Mouse (Mus musculus): ENCODE measurements around the gene Nin. TPM values are rescaled to one million over a fixed set of nuclear protein-coding genes. Genes with fewer than 3 reads are reported as not detected.

Nin gene
- polyA plus RNA-seq, 1 experiment from 2014 or later = 20.3 TPM

GRCm38 (mm10) chr12:70067849-70068248, 45.7 kb downstream of the Nin start:
- 62% methylated on average over 9 of the region's 9 CpGs for WGBS
- H3K36me3 ChIP-seq (ENCODE audit: control insufficient read depth, insufficient read depth, low read length) = no peaks in the 10 kb centered on the region
- no peaks in the 10 kb centered on the region for H3K27me3 ChIP-seq (ENCODE audit: control insufficient read depth, insufficient read depth, low read length)
- no peak overlapping the region for H3K9ac ChIP-seq (ENCODE audit: low read depth, low read length)
- H3K4me3 ChIP-seq (ENCODE audit: low read length) = no peak overlapping the region
- H3K27ac ChIP-seq (ENCODE audit: low read depth, low read length) = no peak overlapping the region
- peaks cover 10% of the 10 kb centered on the region for H3K4me1 ChIP-seq (ENCODE audit: control insufficient read depth, insufficient read depth, low read length)
- H3K4me2 ChIP-seq (replicated peaks; ENCODE audit: low read depth, low read length) = no peak overlapping the region
- ATAC-seq (ENCODE audit: low FRiP score, low TSS enrichment) = no peak
- H3K9me3 ChIP-seq (ENCODE audit: control insufficient read depth, low read length) = no peaks in the 10 kb centered on the region

DNA sequence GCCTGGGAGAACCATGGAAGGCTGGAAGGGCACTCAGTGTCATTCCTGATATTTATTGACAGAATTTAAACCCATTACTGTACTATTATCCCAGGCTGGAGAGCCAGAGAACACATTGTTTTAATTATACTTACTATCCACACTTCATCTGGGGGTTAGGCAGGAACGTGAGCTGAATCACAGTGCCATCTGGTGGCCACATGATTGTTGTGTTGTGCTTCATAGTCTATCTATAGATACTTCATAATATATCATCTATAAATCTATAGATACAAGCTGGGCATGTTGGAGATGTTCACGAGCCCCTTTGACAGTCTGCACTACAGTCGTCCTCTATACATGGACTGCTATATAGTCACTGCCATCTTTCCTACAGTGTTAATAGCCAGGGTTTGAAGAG, 51.4 kb downstream of the Nin start:
- no peaks in the 10 kb centered on the region for H3K4me1 ChIP-seq (ENCODE audit: control insufficient read depth, insufficient read depth, low read length)
- ATAC-seq (ENCODE audit: low FRiP score, low TSS enrichment) = no peak
- H3K36me3 ChIP-seq (ENCODE audit: control insufficient read depth, insufficient read depth, low read length) = peaks cover 4% of the 10 kb centered on the region; the same call in 1 of the 2 replicates
- 34% methylated on average over 3 of the region's 3 CpGs for WGBS
- no peaks in the 10 kb centered on the region for H3K27me3 ChIP-seq (ENCODE audit: control insufficient read depth, insufficient read depth, low read length)
- no peak overlapping the region for H3K4me3 ChIP-seq (ENCODE audit: low read length)
- H3K9ac ChIP-seq (ENCODE audit: low read depth, low read length) = no peak overlapping the region
- H3K27ac ChIP-seq (ENCODE audit: low read depth, low read length) = no peak overlapping the region
- no peak overlapping the region for H3K4me2 ChIP-seq (replicated peaks; ENCODE audit: low read depth, low read length)
- H3K9me3 ChIP-seq (ENCODE audit: control insufficient read depth, low read length) = no peaks in the 10 kb centered on the region

DNA sequence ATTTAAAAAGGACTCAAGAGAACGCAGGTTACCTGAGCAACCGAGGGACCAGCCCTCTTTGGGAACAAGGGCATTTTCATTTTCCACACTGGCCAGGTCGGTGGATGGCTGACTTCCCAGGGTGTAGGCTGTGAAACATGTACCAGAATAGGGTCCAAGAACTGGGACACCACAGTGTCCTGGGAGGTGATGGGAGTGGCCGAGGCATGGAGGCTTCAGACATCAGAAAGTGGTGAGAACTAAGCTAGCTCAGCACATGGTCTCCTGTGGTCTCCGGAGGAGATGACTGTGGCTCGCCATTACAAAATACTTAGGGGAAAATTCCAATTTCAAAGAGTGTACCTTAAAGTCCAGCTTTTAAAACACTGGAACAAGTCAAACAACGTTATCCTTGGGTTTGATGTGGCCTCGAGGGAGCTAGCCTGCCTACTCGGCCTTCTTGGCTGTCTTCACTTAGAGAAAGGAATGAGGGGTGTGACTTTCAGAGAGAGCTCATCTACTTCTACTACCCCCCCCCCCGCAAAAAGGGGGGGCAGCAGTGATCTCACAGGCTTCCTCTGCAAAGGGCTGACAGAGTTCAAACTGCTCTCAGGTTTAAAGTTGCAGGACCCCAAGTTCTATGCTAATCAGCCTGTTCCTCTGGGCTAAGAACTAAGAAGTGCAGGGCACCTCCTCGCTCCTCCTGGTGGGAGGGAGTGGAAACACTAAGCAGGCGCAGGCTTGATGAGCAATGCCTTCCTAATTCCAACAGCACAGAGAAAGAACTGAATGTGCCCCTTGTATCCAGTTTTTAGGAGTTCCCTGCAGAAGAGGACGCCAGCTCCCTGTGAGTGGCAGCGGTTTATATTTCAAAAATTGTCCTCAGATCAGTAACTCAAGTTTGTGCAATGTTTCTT, 54.3 kb downstream of the Nin start:
- ATAC-seq (ENCODE audit: low FRiP score, low TSS enrichment) = no peak
- Histone ChIP-seq H3K27me3 (ENCODE audit: control insufficient read depth, insufficient read depth, low read length) (no peaks in the 10 kb centered on the region), H3K36me3 (ENCODE audit: control insufficient read depth, insufficient read depth, low read length) (peaks cover 23% of the 10 kb centered on the region), H3K9ac (ENCODE audit: low read depth, low read length) (no peak overlapping the region), H3K4me2 (replicated peaks; ENCODE audit: low read depth, low read length) (no peak overlapping the region), H3K4me3 (ENCODE audit: low read length) (no peak overlapping the region), H3K27ac (ENCODE audit: low read depth, low read length) (no peak overlapping the region), H3K9me3 (ENCODE audit: control insufficient read depth, low read length) (no peaks in the 10 kb centered on the region), H3K4me1 (ENCODE audit: control insufficient read depth, insufficient read depth, low read length) (no peaks in the 10 kb centered on the region)
- WGBS = 73% methylated on average over 14 of the region's 14 CpGs

DNA sequence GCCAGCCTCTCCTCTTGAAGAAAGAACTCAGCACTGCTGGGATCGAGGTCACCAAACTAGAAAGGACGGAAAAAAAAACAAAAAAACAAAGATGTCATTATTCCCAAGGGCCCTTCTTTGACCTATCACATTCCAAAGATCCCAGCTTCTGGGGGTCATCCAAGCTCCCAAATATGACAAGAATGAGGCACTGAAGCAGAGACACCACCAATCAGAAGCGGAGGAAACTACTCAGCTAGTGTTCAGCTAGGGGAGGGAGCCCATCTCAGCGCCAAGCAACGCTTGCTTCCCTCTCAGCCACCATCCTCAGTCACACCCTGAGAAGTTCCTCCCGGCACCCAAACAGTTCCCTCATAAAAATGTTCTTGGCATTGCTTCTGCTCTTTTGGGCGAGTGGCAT, 62.8 kb downstream of the Nin start:
- no peak overlapping the region for H3K4me2 ChIP-seq (replicated peaks; ENCODE audit: low read depth, low read length)
- ATAC-seq (ENCODE audit: low FRiP score, low TSS enrichment) = no peak
- no peaks in the 10 kb centered on the region for H3K9me3 ChIP-seq (ENCODE audit: control insufficient read depth, low read length)
- 76% methylated on average over 7 of the region's 7 CpGs for WGBS
- H3K4me1 ChIP-seq (ENCODE audit: control insufficient read depth, insufficient read depth, low read length) = no peaks in the 10 kb centered on the region
- no peak overlapping the region for H3K9ac ChIP-seq (ENCODE audit: low read depth, low read length)
- H3K27ac ChIP-seq (ENCODE audit: low read depth, low read length) = no peak overlapping the region
- H3K27me3 ChIP-seq (ENCODE audit: control insufficient read depth, insufficient read depth, low read length) = no peaks in the 10 kb centered on the region
- H3K36me3 ChIP-seq (ENCODE audit: control insufficient read depth, insufficient read depth, low read length) = peaks cover 62% of the 10 kb centered on the region
- no peak overlapping the region for H3K4me3 ChIP-seq (ENCODE audit: low read length)

- no peaks in the 10 kb centered on the region for H3K9me3 ChIP-seq (ENCODE audit: control insufficient read depth, low read length)
- no peak for ATAC-seq (ENCODE audit: low FRiP score, low TSS enrichment)
- no peak overlapping the region for H3K4me2 ChIP-seq (replicated peaks; ENCODE audit: low read depth, low read length)
- WGBS = 88% methylated on average over 9 of the region's 9 CpGs
- no peak overlapping the region for H3K9ac ChIP-seq (ENCODE audit: low read depth, low read length)
- no peak overlapping the region for H3K27ac ChIP-seq (ENCODE audit: low read depth, low read length)
- H3K36me3 ChIP-seq (ENCODE audit: control insufficient read depth, insufficient read depth, low read length) = peaks cover 61% of the 10 kb centered on the region
- no peaks in the 10 kb centered on the region for H3K4me1 ChIP-seq (ENCODE audit: control insufficient read depth, insufficient read depth, low read length)
- H3K27me3 ChIP-seq (ENCODE audit: control insufficient read depth, insufficient read depth, low read length) = no peaks in the 10 kb centered on the region
- H3K4me3 ChIP-seq (ENCODE audit: low read length) = no peak overlapping the region
These were observed 64.8 kb downstream of the Nin start for GRCm38 (mm10) chr12:70048741-70049140.

DNA sequence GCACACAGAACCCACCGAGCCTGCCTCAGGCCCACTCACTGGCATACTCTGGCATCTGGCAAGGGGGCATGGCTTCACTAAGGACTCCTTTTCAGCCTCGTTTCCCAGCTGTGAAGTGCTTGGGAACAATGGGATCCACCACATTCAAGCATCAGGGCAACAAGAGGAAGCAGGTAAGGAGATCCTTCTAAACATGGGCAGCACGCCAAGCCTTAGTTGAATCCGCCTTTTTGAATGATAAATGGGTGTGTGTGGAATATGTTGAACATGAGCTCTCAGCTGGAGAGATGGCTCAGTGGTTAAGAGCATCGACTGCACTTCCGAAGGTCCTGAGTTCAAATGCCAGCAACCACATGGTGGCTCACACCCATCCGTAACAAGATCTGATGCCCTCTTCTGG, 66.2 kb downstream of the Nin start:
- Histone ChIP-seq H3K9ac (ENCODE audit: low read depth, low read length) (no peak overlapping the region), H3K4me1 (ENCODE audit: control insufficient read depth, insufficient read depth, low read length) (no peaks in the 10 kb centered on the region), H3K4me3 (ENCODE audit: low read length) (no peak overlapping the region), H3K27me3 (ENCODE audit: control insufficient read depth, insufficient read depth, low read length) (no peaks in the 10 kb centered on the region), H3K36me3 (ENCODE audit: control insufficient read depth, insufficient read depth, low read length) (peaks cover 65% of the 10 kb centered on the region), H3K27ac (ENCODE audit: low read depth, low read length) (no peak overlapping the region), H3K9me3 (ENCODE audit: control insufficient read depth, low read length) (no peaks in the 10 kb centered on the region), H3K4me2 (replicated peaks; ENCODE audit: low read depth, low read length) (no peak overlapping the region)
- no peak for ATAC-seq (ENCODE audit: low FRiP score, low TSS enrichment)
- whole genome bisulfite sequencing = 83% methylated on average over 7 of the region's 7 CpGs

GRCm38 (mm10) chr12:70044353-70044752, 69.2 kb downstream of the Nin start:
- Histone ChIP-seq H3K4me3 (ENCODE audit: low read length) (no peak overlapping the region), H3K9ac (ENCODE audit: low read depth, low read length) (no peak overlapping the region), H3K27ac (ENCODE audit: low read depth, low read length) (no peak overlapping the region), H3K4me1 (ENCODE audit: control insufficient read depth, insufficient read depth, low read length) (no peaks in the 10 kb centered on the region), H3K36me3 (ENCODE audit: control insufficient read depth, insufficient read depth, low read length) (peaks cover 55% of the 10 kb centered on the region), H3K9me3 (ENCODE audit: control insufficient read depth, low read length) (no peaks in the 10 kb centered on the region), H3K4me2 (replicated peaks; ENCODE audit: low read depth, low read length) (no peak overlapping the region), H3K27me3 (ENCODE audit: control insufficient read depth, insufficient read depth, low read length) (no peaks in the 10 kb centered on the region)
- 84% methylated on average over 4 of the region's 4 CpGs for WGBS
- no peak for ATAC-seq (ENCODE audit: low FRiP score, low TSS enrichment)

GRCm38 (mm10) chr12:70043421-70043820, 70.1 kb downstream of the Nin start:
- H3K4me3 ChIP-seq (ENCODE audit: low read length) = no peak overlapping the region
- no peak overlapping the region for H3K9ac ChIP-seq (ENCODE audit: low read depth, low read length)
- H3K9me3 ChIP-seq (ENCODE audit: control insufficient read depth, low read length) = no peaks in the 10 kb centered on the region
- no peak for ATAC-seq (ENCODE audit: low FRiP score, low TSS enrichment)
- no peak overlapping the region for H3K4me2 ChIP-seq (replicated peaks; ENCODE audit: low read depth, low read length)
- WGBS = 94% methylated on average over 13 of the region's 13 CpGs
- no peaks in the 10 kb centered on the region for H3K27me3 ChIP-seq (ENCODE audit: control insufficient read depth, insufficient read depth, low read length)
- H3K36me3 ChIP-seq (ENCODE audit: control insufficient read depth, insufficient read depth, low read length) = peaks cover 55% of the 10 kb centered on the region
- no peak overlapping the region for H3K27ac ChIP-seq (ENCODE audit: low read depth, low read length)
- no peaks in the 10 kb centered on the region for H3K4me1 ChIP-seq (ENCODE audit: control insufficient read depth, insufficient read depth, low read length)

DNA sequence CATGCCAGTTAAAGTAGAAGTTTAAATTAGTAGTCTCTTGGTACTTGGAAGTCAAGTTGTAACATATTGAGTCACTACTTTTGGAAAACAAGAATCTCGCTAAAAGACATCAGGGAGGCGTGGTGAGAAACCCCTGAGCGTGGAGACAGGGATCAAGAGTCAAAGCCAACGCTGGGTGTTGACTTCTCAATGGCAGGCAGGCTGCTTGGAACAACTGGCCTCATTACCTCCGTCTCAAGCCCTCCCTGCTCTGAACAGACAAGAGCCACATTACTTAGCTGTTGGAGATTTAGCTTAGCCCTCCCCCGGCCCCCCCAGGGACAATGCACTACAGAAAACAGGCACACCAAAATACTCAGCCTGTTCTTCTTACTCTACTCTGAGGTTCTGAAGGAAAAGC, 72.5 kb downstream of the Nin start:
- no peak overlapping the region for H3K4me2 ChIP-seq (replicated peaks; ENCODE audit: low read depth, low read length)
- no peaks in the 10 kb centered on the region; the same call in 1 of the 2 replicates for H3K9me3 ChIP-seq (ENCODE audit: control insufficient read depth, low read length)
- H3K4me1 ChIP-seq (ENCODE audit: control insufficient read depth, insufficient read depth, low read length) = no peaks in the 10 kb centered on the region
- WGBS = 65% methylated on average over 6 of the region's 6 CpGs
- no peak overlapping the region for H3K4me3 ChIP-seq (ENCODE audit: low read length)
- no peak overlapping the region for H3K9ac ChIP-seq (ENCODE audit: low read depth, low read length)
- H3K27ac ChIP-seq (ENCODE audit: low read depth, low read length) = no peak overlapping the region
- peaks cover 46% of the 10 kb centered on the region for H3K36me3 ChIP-seq (ENCODE audit: control insufficient read depth, insufficient read depth, low read length)
- no peaks in the 10 kb centered on the region for H3K27me3 ChIP-seq (ENCODE audit: control insufficient read depth, insufficient read depth, low read length)
- ATAC-seq (ENCODE audit: low FRiP score, low TSS enrichment) = no peak

Measured in kidney, embryonic 14.5 days (tissue).